Mouse (Mus musculus): ENCODE results near the gene Cep250.
"Not testable (repeated sequence)": the region's sequence is repeated elsewhere in the genome, so short reads cannot be mapped to it uniquely, and the experiment has no call there.

Cep250 gene

GRCm38 (mm10) chr2:155956134-155957059 lies at the start of gene Cep250:
Cep250 (plus strand) TSS chr2:155956458.
- DNase-seq (ENCODE audit: low read depth, low spot score) = peak; percentile 95

GRCm38 (mm10) chr2:155914684-155915083 lies 41.6 kb upstream of the Cep250 start:
- DNase-seq (ENCODE audit: low read depth, low spot score) = no peak

- no peak for DNase-seq (ENCODE audit: low read depth, low spot score)
Observed at GRCm38 (mm10) chr2:155923143-155923542, 33.1 kb upstream of the Cep250 start.

GRCm38 (mm10) chr2:155925213-155925612 lies 31.0 kb upstream of the Cep250 start:
- DNase-seq (ENCODE audit: low read depth, low spot score) = not testable (repeated sequence)

- DNase-seq (ENCODE audit: low read depth, low spot score) = peak; percentile 52
Observed at GRCm38 (mm10) chr2:155928711-155929345, 27.4 kb upstream of the Cep250 start.

GRCm38 (mm10) chr2:155929531-155930442 lies 26.5 kb upstream of the Cep250 start, which contains the start of gene Uqcc1:
Uqcc1 (minus strand) TSS chr2:155930310.
- peak; percentile 96 for DNase-seq (ENCODE audit: low read depth, low spot score)

GRCm38 (mm10) chr2:155939897-155940529 lies 16.2 kb upstream of the Cep250 start:
- DNase-seq (ENCODE audit: low read depth, low spot score) = no peak

GRCm38 (mm10) chr2:155940681-155941080 lies 15.6 kb upstream of the Cep250 start, which contains the start of gene Gm15557:
Gm15557 (plus strand) TSS chr2:155940728.
- no peak for DNase-seq (ENCODE audit: low read depth, low spot score)

- DNase-seq (ENCODE audit: low read depth, low spot score) = no peak
Observed at GRCm38 (mm10) chr2:155941697-155942442, 14.4 kb upstream of the Cep250 start.

GRCm38 (mm10) chr2:155943463-155943862 lies 12.8 kb upstream of the Cep250 start:
- peak; percentile 52 for DNase-seq (ENCODE audit: low read depth, low spot score)

- no peak for DNase-seq (ENCODE audit: low read depth, low spot score)
Observed at GRCm38 (mm10) chr2:155944685-155945084, 11.6 kb upstream of the Cep250 start.

GRCm38 (mm10) chr2:155945124-155945523 lies 11.1 kb upstream of the Cep250 start, which contains the start of gene Gdf5:
Gdf5 (minus strand) TSS chr2:155945367.
- DNase-seq (ENCODE audit: low read depth, low spot score) = peak; percentile 31

GRCm38 (mm10) chr2:155945580-155945979 lies 10.7 kb upstream of the Cep250 start:
- no peak for DNase-seq (ENCODE audit: low read depth, low spot score)

GRCm38 (mm10) chr2:155946069-155946468 lies 10.2 kb upstream of the Cep250 start:
- peak; percentile 71 for DNase-seq (ENCODE audit: low read depth, low spot score)

GRCm38 (mm10) chr2:155946499-155946898 lies 9.8 kb upstream of the Cep250 start:
- DNase-seq (ENCODE audit: low read depth, low spot score) = peak; percentile 86

GRCm38 (mm10) chr2:155947390-155948002 lies 8.8 kb upstream of the Cep250 start:
- no peak for DNase-seq (ENCODE audit: low read depth, low spot score)

- no peak for DNase-seq (ENCODE audit: low read depth, low spot score)
Observed at GRCm38 (mm10) chr2:155949362-155949761, 6.9 kb upstream of the Cep250 start.

- DNase-seq (ENCODE audit: low read depth, low spot score) = peak; percentile 72
Observed at GRCm38 (mm10) chr2:155952006-155952405, 4.3 kb upstream of the Cep250 start.

GRCm38 (mm10) chr2:155959981-155960380 lies 3.7 kb downstream of the Cep250 start:
- DNase-seq (ENCODE audit: low read depth, low spot score) = no peak

GRCm38 (mm10) chr2:155961862-155962261 lies 5.6 kb downstream of the Cep250 start:
- DNase-seq (ENCODE audit: low read depth, low spot score) = no peak

Measured in ES-CJ7 (cell line).